Mouse (Mus musculus): ENCODE measurements around the gene Mpig6b.

The Mpig6b gene

DNA sequence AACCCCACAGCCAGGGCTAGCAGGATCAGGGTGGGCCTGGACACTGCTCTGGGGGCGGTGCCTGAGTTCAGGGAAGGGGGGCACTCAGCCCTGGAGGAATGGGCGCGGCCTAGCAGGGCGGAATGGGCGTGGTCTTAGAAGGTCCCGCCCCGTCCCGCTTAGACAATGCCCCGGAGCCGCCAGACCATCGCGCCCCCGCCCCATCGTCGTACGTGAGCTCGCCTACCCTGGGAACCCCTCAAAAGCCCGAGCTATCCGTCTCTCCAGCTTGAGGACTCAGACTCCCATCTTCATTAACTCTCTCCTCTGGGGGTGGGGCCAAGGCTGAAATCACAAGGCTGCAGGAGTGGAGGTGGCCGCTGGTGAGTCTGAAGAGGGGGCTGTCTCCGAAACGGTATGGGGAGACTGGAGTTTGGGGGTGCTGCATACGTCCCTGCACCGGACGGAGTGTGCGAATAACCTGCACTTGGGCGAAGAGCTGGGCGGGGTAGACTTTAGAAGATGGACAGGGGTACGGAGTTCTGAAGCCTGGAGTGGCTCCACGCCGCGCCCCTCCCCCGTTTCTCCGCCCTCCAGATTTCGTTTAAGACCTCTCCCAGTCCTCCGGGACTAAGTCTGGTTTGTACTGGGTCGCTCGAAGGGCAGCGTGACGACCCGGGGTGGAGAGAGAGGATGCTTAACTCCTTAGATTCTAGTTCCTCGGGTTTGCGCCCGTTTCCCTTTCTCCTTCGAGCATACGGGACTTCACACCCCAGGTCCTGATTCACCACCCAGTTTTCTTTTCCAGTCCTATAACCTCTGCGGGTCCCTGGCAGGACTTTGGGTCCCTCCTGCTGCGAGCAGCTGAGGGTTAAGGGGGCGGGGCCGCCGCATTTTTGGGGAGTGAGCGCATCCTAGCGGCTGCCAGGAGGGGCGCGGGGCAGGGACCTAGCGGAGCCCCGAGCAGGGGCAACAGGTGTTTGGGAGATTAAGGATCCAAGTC, 6.8 kb downstream of the Mpig6b start, which contains the start of gene Ddah2:
TSS of gene Ddah2 (plus strand) at position 125 of the 982 bp plus-strand sequence.
- peak; percentile 40 for DNase-seq (ENCODE audit: low read depth)

DNA sequence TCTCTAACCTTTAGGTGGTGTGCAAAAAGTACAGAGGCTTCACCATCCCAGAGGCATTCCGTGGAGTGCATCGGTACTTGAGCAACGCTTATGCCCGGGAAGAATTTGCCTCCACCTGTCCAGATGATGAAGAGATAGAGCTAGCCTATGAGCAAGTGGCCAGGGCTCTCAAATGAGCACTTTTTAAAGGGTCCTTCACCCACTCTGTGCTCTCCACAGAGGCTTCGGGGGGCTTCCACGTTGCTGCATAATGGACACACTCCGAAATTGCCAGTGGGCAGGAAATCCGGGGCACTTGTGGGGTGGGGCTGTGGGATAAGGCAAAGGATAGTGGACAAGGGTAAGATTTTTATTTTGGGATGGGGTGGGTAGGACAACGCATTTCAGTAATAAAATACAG, 7.7 kb downstream of the Mpig6b start:
- DNase-seq (ENCODE audit: low read depth): no peak

DNA sequence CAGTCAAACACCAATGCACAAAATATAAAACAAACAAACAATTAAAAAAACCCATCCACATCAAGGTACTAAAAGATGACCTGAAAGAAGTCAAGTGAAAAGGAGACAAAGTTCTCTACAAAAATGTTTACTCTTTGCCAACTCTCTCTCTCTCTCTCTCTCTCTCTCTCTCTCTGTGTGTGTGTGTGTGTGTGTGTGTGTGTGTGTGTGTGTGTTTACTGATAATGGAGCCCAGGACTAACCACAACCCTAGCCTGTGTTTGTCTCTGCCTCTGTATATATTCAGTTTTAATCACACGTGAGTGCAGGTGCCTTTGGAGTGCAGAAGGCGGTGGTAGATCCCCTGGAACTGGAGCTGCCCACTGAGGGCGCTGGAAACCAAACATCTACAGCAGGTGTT, 8.9 kb downstream of the Mpig6b start:
- DNase-seq (ENCODE audit: low read depth): no peak

DNA sequence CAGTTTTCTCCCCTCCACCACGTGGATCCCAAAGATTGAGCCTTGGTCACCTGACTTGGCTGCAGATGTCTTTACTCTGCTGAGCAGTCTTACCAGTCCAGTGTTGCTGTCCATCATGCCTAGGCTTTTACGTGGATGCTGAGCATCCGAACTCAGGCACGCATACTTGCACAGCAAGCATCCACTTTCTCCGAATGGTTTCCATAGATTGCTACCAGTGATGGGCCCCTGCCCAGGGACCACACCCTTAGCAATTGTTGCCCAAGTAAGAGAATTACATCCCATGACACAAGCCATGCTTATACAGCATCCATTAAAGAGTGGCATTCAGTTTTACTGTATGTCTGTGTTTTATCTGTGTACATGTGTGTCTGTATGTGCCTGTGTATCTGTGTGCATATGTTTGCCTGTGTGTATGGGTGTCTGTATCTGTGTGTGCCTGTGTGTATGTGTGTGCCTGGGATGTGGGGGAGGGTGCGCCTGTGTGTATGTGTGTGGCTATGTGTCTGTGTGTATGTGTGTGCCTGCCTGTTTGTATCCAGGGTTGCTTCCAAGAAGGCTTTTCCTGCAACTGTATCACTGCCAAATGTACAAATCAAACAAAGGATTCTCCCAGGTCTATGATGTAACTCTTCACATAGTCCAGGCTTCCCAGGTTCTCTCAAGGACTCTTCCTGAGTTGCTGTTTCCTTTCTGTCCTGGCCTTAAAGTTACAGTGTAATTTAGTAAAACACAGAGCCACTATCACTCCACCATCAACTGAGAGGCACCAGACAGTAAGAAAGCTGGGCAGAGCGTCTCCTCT, 10.1 kb downstream of the Mpig6b start:
- no peak for DNase-seq (ENCODE audit: low read depth)

DNA sequence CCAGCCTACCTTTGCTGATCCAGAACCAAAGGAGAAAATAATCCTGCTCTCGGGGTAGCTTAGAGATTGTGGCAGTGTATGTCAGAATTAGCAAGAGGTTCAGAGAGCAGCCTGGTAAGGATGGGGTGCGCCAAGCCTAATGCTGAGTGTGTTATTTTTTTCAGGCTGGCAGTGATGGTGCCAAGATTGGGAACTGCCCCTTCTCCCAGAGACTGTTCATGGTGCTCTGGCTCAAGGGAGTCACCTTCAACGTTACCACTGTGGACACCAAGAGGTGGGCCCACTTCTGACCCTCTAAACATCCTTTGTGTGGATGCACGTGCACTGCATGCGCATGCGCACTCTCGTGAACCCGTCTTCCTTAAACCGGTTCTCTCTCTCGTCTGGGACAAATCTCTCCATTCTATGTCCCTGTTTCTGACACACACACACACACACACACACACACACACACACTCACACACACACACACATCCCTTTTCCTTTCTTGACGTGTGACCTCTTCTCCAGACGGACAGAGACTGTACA, 13.6 kb downstream of the Mpig6b start:
- no peak for DNase-seq (ENCODE audit: low read depth)

DNA sequence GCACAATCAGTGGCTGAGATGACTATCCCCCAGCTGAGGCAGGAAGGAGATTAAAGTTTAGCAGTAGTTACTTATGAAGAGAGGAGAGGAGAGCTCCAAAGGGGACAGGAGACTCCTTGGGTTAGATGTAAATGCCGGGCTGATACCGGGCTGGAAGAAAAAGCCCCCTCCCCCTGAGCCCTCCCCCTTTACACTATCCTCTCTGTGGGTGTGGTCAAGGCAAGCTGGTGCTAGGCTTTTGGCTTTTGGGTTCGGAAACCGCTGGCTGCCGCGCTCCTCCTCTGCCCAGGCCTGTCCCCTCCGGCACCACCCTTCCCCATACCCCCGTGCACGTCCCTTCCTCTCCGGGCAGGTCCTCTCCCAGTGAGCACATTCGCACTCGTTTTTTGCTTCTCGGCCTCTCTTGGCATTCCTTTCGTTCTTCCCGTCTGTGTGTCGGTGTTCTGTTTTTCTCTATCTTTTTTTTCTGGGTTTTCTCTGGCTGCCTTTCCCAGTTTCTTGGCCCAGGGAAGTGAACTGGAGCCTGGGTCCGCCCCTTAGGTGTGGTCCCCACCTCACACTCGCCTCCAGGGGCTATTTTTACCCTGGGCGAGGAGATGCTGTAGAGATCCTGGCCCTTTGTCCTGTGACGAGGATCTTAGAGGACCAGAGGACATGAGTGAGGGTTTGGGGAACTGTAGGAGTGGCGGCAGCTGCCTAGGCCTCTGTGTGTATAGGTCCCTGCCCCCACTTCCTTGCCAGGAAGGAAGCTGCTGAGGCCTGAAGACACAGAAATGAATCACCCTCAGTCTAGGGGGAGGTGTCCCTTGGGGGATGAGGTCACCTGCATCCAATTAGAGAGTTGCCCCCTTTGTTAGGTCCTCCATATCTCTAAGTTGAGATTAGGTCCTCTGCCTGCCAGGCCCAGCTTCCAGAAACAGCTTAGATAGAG, 14.6 kb downstream of the Mpig6b start:
- DNase-seq (ENCODE audit: low read depth): peak; percentile 98

DNA sequence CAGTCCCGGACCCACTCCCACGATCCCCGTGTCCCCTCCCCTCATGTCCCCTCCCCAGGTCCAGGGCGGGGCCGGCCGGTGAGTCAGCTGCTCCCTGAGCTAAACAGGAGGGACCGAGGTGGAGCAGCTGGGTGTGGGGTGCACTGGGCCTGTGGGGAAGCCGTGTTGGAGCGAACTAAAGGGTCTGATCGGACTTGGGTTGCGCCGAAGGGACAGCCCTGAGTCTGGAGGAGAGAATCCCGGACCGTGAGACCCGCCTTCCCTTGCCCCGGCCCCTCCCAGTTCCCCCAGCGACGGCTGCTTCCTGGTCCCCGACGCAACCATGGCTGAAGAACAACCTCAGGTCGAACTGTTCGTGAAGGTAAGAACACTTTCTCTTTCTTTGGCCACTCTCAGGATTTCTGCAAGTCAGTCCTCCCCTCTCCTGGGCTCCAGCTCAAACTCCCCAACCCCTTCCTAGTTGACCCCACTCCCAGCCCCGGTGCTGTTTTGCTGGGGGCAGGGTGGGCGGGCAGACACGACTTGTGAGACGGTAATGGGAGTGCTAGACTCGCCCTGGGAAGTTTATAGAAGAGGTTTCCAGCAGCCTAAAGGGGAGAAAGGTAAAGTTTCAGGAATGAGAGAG, 15.7 kb downstream of the Mpig6b start:
- peak; percentile 88 for DNase-seq (ENCODE audit: low read depth)

DNA sequence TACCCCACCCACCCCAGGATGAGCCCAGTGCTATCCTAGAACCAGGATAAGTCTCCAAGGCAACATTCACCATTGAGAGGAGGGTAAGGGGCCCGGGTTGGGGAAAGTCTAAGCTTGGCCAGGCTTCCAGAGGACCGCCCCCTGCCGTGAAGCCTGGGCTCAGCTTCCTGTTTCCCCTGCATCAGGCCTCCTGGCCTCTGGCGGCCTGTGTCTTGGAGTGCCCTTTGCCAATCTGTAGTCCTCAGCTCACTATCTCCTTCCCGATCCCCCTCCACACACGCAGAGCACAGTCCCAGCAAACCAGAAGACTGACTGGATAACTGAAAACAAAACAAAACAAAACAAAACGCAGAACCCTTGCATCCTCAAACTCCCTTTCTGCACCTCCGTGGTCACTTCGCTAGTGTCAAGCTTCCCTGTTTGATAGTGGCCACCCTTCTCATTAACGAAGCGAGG, 16.4 kb downstream of the Mpig6b start, which contains the start of gene Clic1:
TSS of gene Clic1 (plus strand) at position 406 of the 456 bp plus-strand sequence.
- DNase-seq (ENCODE audit: low read depth): peak; percentile 92

DNA sequence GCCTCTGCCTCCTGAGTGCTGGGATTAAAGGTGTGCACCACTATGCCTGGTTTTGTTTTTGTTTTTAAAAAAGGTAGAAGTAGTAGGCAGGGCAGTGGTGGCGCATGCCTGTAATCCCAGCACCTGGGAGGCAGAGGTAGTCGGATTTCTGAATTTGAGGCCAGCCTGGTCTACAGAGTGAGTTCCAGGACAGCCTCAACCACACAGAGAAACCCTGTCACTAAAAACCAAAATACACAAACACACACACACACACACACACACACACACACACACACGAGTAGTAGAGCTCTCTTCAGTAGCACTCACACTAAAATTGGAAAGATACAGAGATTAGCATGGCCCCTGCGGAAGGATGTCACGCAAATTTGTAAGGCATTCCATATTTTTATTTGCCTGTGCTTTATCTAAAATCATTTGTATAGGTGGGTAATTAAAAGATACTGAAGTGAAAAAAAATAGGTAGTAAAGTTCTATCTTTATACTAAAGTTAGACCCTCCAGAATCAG, 17.0 kb downstream of the Mpig6b start:
- DNase-seq (ENCODE audit: low read depth): peak; percentile 59

DNA sequence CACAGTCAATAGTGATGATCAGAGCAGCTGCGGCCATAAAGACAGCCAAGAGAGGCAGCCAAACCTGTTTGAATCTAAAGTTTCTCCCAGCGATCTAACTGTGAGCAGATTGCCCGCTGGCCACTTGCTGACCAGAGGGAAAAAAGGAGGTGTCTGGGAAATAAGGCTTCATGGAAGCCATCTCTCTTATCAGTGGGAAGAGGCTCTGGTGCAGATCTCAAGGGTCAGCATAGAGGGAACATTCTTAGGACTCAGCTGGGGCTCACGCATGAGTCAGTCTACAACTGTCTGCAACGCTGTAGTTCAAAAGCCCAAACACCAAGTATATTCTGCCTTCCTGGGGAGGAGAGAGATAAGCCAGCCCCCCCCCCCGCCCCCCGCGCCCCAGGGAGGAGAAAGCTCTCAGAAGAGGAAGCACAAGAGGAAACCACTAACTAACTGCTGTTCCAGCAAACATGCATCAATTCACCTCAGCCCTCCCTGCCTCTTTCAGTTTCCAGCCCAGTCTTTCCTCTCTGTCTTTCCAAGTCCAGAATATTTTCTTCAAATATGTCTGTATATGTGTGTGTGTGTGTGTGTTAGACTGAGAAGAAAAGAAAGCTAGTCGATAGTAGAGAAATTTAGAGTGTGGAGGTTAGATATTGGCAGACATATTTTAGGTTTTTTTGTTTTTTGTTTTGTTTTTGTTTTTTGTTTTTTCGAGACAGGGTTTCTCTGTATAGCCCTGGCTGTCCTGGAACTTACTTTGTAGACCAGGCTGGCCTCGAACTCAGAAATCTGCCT, 17.6 kb downstream of the Mpig6b start:
- peak; percentile 94 for DNase-seq (ENCODE audit: low read depth)

DNA sequence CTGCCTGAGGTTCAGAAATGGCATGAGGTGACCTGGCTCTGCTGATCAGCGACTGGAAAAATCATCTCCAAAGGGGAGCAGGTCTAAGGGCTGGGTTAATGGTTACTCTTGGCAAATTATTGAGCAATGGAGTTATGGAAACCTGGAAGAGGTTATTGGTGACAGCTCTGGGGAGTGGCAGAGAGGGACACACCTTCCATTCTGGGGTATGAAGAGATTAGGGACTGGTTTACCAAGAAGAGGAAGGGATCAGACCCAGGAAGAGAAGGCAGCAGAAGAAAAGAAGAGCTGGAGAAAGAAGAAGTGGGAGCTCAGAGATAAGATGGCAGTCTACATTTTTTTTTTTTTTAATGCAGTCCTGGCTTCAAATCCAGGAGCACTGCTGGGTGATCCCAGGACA, 18.3 kb downstream of the Mpig6b start:
- DNase-seq (ENCODE audit: low read depth): peak; percentile 74

DNA sequence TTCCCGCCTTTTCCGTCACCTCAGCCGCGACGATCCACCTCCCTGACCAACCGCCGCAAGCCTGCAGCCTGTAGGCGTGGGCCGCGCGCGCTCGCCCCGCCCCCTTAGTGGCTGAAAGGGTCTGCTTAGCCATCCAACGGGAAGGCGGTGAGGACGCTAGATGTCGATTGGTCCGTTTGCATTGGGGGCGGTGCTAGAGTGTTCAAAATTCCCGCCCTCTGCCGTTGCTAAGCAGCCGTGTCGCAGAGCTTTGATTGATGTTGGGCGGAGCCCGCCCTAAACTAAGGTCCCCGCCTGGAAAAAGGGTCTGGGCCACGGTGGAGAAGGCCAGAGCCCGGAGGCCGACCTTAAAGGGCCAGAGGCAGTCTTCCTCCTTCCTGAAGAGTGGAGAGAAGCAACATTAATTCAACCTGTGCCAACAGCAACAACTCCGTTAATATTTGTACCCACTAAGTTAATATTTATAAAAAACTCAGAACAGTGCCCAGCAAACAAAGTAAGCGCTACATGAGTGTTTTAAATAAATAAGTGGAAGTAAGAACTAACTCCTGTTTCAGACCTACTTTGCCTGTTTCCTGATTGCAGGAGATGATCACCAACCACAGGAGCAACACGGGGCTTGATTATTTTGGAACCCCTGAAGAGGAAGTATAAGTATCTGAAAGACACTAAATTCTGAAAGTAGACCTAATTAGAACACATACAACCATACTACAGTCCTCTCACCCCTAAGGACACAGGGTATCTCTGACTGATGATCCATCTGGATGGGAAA, 19.1 kb downstream of the Mpig6b start, which contains the start of gene Msh5:
TSS of gene Msh5 (minus strand) at position 65 of the 775 bp plus-strand sequence.
- DNase-seq (ENCODE audit: low read depth): peak; percentile 100

DNA sequence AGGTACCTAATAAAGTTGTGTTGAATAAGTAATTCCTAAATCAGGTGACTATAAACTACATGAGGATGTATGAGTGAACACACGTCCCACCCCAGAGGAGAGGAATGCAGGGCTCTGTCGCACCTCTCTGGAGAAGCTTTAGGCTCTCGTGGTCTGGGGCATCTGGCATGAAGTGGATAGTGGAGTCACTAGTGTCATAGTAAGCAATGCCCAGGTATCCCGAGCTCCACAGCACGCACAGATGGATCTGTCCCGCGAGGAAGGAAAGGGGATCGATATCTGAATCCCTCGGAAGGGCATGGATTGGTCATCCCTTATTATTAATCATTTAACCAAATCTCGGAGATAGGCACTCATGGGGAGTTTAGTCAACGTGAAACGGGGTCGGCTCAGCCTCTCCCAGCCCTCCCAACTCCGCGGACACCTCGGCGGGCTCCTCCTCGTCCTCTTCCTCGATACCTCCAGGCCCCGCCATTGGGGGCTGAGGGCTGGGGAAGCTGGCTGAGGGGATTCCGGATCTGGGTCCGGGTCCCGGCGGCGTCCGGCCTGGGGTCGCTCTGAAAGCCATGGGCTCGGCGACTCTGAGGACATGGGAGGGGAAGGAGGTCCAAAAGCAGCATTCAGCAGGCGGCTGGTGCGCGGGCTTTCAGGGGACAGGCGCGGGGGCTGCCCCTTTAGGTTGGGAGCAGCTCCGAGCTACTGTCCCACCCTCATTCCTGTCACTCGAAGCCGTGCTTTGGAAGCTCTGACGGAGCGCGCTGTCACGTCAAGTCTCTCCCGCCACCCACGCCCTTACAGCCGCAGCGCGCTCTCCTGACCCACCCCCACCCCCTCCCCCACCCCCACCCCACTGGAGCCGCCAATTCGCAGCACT, 19.9 kb downstream of the Mpig6b start:
- DNase-seq (ENCODE audit: low read depth): peak; percentile 58

DNA sequence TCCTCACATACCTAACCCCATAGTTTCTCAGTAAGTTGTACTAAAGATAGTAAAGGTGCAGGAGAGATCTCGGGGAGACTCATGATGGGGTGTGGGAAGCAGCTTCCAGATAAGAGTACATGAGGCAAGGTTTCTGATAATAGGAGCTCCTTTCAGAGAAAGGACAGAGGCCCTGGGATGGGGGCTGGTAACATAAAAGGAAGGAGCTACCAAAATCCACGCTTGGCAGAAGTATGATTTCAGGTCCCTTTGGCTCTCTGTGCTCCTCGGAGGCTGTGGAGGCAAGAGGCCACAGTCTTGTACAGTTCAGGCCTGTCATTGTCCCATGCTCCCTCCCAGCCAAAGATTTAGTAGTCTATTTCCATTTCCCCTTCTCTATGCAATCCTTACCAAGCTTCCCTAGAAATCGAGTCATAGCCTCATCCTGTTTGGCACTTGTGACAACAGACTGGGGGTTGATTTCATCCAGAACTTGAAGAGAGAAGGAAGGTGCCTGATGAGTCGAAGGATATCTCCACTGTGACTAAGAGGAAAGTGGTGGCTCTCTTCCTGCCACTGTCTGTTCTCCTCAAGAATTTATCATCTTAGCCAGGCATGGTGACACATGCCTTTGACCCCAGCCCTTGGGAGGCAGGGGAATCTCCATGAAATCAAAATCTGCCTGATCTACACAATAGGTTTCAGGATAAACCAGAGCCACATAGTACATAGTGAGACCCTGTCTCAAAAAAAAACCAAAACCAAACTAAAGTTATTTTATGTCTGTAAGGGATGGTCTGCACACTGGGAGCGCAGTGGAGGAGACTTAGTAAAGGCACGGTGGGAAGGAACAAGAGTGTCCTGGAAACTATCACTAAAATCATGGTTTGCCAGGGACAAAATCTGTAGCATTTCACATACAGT, 20.8 kb downstream of the Mpig6b start:
- peak; percentile 82 for DNase-seq (ENCODE audit: low read depth)

DNA sequence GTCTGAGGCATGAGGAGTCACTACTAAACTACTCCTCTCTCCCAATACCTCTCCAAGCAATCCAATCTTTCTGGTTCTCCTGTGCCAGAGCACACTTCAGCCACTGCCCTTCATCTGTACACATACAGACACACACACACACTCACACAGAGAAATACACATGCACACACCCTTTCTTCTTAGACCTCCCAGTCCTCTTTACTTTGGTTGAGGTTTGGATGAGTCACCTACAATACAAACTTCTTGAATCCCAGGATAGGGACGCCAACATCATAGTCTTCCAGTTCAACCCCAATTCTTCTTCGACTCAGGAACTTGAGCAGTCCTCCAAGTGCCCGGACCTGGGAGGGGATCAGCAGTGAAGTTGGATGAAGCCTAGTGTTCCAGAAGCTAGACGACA, 22.2 kb downstream of the Mpig6b start:
- DNase-seq (ENCODE audit: low read depth): peak; percentile 51

DNA sequence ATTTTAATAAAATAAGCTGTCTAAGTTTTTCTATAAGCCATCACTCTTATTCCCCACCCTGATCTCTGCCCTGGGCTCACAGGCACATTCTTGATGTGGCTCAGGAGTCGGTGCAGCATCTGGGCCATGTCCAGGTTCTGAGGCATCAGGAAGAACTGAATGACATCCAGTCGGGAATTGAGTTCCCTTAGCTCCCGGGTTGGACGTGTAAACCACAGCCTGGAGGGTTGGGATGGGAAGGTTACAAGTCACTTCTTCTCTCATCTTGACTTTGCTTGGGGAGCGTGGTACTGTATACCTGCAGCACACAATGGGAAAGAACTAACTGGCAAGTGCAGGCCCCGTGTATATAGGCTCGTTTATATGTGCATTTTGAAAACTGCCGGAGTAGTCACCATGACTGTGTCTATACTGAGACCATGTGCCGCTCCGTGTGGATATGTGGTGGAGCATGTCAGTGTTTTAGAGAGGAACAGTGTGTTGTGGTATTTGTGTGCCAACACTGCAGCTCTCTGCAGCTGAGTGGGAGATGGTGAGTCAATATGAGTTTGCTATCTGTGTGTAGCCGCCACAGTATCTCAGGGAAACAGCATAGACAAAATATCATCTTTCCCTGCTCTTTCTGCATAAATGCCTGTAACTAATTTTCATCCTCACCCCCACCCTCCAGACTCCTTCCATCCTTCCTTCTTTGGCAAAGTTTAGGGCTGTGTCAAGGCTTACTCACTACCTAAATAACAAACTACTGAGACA, 26.7 kb downstream of the Mpig6b start:
- peak; percentile 65 for DNase-seq (ENCODE audit: low read depth)

Data from 416B (cell line).